Mouse (Mus musculus) midbrain, embryonic 16.5 days (tissue): Measurements from ENCODE around the gene Cck. TPM values are rescaled to one million over a fixed set of nuclear protein-coding genes. Genes with fewer than 3 reads are reported as not detected.

ENCODE experiments used
- ATAC-seq: fragments of 200-750 bp; cut with Nextera tagmentation; 2 replicates; pipeline ENCODE4 v1.8.0; 2017; ENCODE audit warnings: moderate TSS enrichment
- H3K27ac ChIP-seq: fragments of 300-500 bp; sonication (generic); 2 replicates; pipeline ENCODE4 v1.5.1; 2014; ENCODE audit warnings: mild to moderate bottlenecking, low read length, mixed read lengths
- H3K27me3 ChIP-seq: fragments of 300-500 bp; sonication (generic); 2 replicates; pipeline ENCODE4 v1.6.1; 2014; ENCODE audit warnings: low read depth, low read length, mixed read lengths; ENCODE audit not compliant: control insufficient read depth, insufficient read depth
- H3K36me3 ChIP-seq: fragments of 300-500 bp; sonication (generic); 2 replicates; pipeline ENCODE4 v1.6.1; 2014; ENCODE audit warnings: mild to moderate bottlenecking, low read length, moderate library complexity, mixed read lengths; ENCODE audit not compliant: control insufficient read depth, insufficient read depth
- H3K4me1 ChIP-seq: fragments of 300-500 bp; sonication (generic); 2 replicates; pipeline ENCODE4 v1.6.1; 2014; ENCODE audit warnings: mild to moderate bottlenecking, low read length, mixed read lengths; ENCODE audit not compliant: control insufficient read depth, insufficient read depth
- H3K4me2 ChIP-seq: fragments of 300-500 bp; sonication (generic); 2 replicates; pipeline ENCODE4 v1.6.1; 2014; ENCODE audit warnings: mild to moderate bottlenecking, low read length, mixed read lengths
- H3K4me3 ChIP-seq: fragments of 300-500 bp; sonication (generic); 2 replicates; pipeline ENCODE4 v1.5.1; 2014; ENCODE audit warnings: low read depth, mild to moderate bottlenecking, low read length, moderate library complexity, mixed read lengths
- H3K9ac ChIP-seq: fragments of 300-500 bp; sonication (generic); 2 replicates; pipeline ENCODE4 v1.6.1; 2014; ENCODE audit warnings: low read depth, low read length, mixed read lengths
- H3K9me3 ChIP-seq: fragments of 300-500 bp; sonication (generic); replicated peaks from 2 replicates; pipeline ENCODE4 v1.6.1; 2014; ENCODE audit warnings: mild to moderate bottlenecking, low read length, mixed read lengths; ENCODE audit not compliant: control insufficient read depth, poor library complexity, severe bottlenecking
- WGBS: fragments of 180-500 bp; shearing (Covaris S2); extraction: QIAGEN DNeasy Blood & Tissue Kit; methylation state at CpG from one replicate; pipeline ENCODE4 v1.1.7; 2014; 5-methylcytosine and 5-hydroxymethylcytosine counted together
- polyA plus RNA-seq: library from polyadenylated mRNA; unstranded; fragments of >200 nt; fragmentation: Nextera tagmentation; extraction: Ambion mirVana; gene quantifications from 2 replicates; pipeline ENCODE4 v1.2.1, GENCODE M21; 2015

Cck gene
- polyA plus RNA-seq, 1 experiment from 2014 or later = 41.5 TPM

DNA sequence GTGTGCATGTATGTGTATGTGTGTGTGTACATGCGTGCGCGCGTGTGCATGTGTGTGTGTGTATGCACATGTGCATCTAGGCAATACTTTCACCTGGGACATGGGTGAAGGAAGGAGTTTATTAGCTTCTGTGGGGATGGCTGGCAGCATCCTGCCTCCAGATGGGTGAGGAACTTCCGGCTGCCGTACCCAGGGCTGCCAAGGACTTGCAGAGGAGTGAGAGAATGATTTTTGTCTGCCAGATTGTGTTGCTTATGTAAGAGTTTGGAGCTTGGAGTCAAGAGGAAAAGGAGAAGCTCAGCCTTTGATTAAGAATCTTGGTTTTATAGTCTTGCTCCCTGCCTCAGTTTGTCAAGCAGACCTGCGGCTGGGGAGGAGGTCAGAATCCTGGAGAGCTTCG lies 9.9 kb upstream of the Cck start:
- Histone ChIP-seq H3K27me3 (no peaks in the 10 kb centered on the region), H3K4me1 (no peaks in the 10 kb centered on the region), H3K4me2 (no peak overlapping the region), H3K9ac (no peak overlapping the region), H3K4me3 (no peak overlapping the region), H3K9me3 (no peaks in the 10 kb centered on the region), H3K36me3 (no peaks in the 10 kb centered on the region), H3K27ac (no peak overlapping the region)
- 93% methylated on average over 8 of the region's 8 CpGs for WGBS
- no peak for ATAC-seq

DNA sequence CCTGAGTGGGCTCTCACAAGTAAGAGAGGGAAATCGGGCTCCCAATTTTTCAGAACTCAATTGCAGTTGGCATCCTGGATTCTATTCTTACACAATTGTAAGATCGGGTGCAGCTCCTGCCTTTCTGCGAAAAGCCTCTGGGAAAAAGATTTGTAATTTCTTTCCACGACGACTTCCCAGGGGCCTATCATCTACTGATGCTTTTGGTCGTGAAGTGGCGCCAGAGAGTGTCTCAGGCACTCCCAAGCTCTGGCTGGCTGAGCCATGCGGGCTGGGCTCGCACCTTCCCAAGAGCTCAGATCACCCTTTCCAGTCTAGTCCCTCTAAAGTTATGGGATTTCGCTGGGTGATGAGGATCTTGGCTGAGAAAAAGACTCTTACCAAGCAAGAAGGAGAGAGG lies 608 bp upstream of the Cck start:
- H3K27ac ChIP-seq = no peak overlapping the region
- H3K36me3 ChIP-seq = no peaks in the 10 kb centered on the region
- H3K9me3 ChIP-seq = no peaks in the 10 kb centered on the region
- no peak overlapping the region for H3K9ac ChIP-seq
- ATAC-seq = no peak
- 31% methylated on average over 10 of the region's 10 CpGs for WGBS
- H3K27me3 ChIP-seq = peaks cover 44% of the 10 kb centered on the region
- no peak overlapping the region for H3K4me3 ChIP-seq
- peaks cover 11% of the 10 kb centered on the region for H3K4me1 ChIP-seq
- peak overlapping the region; percentile 17; the same call in 1 of the 2 replicates for H3K4me2 ChIP-seq

DNA sequence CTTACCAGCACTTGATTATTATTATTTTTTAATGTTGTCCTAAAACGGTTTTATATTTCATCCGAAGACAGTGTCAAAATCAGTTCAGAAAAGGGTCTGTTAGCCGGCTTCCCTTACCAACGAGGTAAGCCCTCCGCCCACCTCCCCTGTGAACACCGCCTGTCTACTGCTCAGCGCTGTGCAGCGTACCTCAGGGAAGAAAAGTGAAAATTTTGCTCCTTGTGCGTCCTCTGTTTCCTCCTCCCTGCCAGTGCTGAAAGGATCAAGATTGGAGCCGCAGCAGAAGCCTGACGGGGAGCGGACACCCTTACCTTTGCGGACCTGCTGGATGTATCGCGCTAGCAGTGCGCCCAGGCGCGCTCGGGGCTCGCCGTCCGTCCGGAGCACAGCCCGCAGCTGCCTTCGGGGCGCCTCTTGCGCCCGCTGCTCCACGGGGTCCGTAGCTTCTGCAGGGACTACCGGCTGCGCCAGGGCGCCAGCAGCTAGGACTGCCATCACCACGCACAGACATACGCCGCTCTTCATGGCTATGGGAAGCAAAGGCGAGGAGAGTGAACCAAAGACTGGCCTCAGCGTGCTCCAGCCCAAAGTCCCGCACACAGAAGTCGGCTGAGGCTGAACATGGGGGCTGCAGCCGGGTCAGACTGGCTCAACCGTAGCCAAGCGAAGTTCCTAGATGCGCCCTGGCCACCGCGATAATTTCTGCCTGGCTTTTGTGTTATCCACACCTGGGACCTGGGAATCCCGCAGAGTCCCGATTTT lies 1.3 kb downstream of the Cck start:
- H3K27me3 ChIP-seq = peaks cover 44% of the 10 kb centered on the region
- 3% methylated on average over 48 of the region's 48 CpGs for WGBS
- H3K27ac ChIP-seq = no peak overlapping the region
- peak overlapping the region; percentile 58 for H3K9ac ChIP-seq
- no peaks in the 10 kb centered on the region for H3K9me3 ChIP-seq
- ATAC-seq = peak; percentile 32; the same call in 1 of the 2 replicates
- H3K36me3 ChIP-seq = no peaks in the 10 kb centered on the region
- H3K4me2 ChIP-seq = peak overlapping the region; percentile 74
- H3K4me1 ChIP-seq = peaks cover 11% of the 10 kb centered on the region
- peak overlapping the region; percentile 41 for H3K4me3 ChIP-seq

DNA sequence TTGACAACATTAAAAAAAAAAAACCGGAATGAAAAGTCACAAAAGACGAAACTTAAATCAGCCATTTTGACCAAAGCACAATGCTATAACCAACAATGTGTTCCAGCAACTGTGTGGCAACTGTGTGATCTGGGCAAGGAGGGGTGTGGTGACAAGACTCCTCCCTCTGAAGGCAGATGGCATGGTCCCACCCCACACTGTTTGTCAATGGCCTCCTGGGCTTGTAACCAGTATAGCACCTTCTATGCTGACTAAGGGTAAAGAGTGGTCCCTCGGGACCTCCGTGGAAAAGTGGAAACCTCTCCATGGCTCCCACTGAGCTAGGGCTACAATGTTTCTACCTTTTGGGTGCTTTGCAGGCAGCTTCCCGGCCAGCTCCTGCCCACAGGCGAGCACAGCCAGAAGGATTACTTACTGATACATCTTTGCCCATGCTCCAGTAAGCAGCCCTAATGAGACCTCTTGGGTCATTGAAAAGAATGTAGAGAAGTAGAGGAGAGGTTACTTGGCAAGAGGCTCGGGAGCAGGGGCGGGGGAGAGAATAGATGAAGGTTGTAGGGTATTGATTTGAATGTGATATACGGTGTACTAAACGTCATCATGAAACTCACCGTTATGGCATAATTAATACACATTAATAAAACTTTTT lies 3.8 kb downstream of the Cck start:
- Histone ChIP-seq H3K9me3 (0 out of 2 replicates have a peak, but pooled peaks cover 2% of the 10 kb centered on the region), H3K4me3 (no peak overlapping the region), H3K9ac (no peak overlapping the region), H3K27me3 (peaks cover 36% of the 10 kb centered on the region), H3K4me1 (peaks cover 11% of the 10 kb centered on the region), H3K27ac (no peak overlapping the region), H3K36me3 (no peaks in the 10 kb centered on the region), H3K4me2 (no peak overlapping the region)
- 64% methylated on average over 11 of the region's 11 CpGs for WGBS
- no peak for ATAC-seq

DNA sequence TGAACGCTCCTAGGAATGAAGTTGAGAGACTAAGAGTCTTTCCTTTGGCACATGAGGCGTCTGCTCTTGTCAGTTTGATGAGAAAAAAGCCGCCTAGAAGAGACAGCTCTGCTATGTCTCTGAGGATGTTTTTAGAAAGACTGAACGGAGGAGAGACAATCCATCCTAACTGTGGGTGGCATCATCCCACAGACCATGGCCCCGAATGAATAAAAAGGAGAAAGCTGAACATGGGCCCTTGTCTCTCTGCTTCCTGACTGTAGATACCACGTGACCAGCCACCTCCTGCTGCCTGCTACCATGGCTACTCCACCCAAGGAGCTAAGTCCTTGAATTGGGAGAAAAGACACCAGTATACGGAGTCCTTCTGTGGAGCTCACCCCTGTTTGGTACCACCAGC lies 8.3 kb downstream of the Cck start:
- Histone ChIP-seq H3K4me2 (no peak overlapping the region), H3K9ac (no peak overlapping the region), H3K4me1 (no peaks in the 10 kb centered on the region), H3K36me3 (no peaks in the 10 kb centered on the region), H3K4me3 (no peak overlapping the region), H3K27ac (no peak overlapping the region), H3K27me3 (peaks cover 4% of the 10 kb centered on the region; the same call in 1 of the 2 replicates), H3K9me3 (0 out of 2 replicates have a peak, but pooled peaks cover 2% of the 10 kb centered on the region)
- 67% methylated on average over 7 of the region's 7 CpGs for WGBS
- ATAC-seq = no peak

DNA sequence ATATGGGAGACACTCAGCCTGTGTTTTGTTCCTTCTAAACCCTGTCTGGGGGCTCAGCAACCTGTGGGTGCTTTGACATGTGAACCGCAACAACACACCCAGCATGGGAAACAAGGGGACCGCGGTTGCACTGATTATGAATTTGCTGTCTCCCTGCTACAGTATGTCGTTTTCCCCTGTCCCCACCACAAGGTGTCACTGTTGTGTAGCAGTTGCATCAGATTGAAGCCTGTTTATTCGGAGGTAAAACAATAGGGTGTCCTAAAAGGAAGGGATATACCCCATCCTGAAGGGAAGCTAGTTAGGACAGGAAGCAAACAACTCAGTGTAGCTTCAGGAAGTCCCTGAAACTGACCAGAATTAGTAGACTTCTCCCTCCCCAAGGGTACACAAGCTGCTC lies 16.0 kb downstream of the Cck start:
- H3K4me2 ChIP-seq = no peak overlapping the region
- no peak overlapping the region for H3K9ac ChIP-seq
- no peak overlapping the region for H3K27ac ChIP-seq
- no peaks in the 10 kb centered on the region; the same call in 1 of the 2 replicates for H3K36me3 ChIP-seq
- 18% methylated on average over 5 of the region's 5 CpGs for WGBS
- peak; percentile 25; the same call in 1 of the 2 replicates for ATAC-seq
- no peaks in the 10 kb centered on the region for H3K9me3 ChIP-seq
- no peaks in the 10 kb centered on the region for H3K4me1 ChIP-seq
- no peak overlapping the region for H3K4me3 ChIP-seq
- H3K27me3 ChIP-seq = no peaks in the 10 kb centered on the region

DNA sequence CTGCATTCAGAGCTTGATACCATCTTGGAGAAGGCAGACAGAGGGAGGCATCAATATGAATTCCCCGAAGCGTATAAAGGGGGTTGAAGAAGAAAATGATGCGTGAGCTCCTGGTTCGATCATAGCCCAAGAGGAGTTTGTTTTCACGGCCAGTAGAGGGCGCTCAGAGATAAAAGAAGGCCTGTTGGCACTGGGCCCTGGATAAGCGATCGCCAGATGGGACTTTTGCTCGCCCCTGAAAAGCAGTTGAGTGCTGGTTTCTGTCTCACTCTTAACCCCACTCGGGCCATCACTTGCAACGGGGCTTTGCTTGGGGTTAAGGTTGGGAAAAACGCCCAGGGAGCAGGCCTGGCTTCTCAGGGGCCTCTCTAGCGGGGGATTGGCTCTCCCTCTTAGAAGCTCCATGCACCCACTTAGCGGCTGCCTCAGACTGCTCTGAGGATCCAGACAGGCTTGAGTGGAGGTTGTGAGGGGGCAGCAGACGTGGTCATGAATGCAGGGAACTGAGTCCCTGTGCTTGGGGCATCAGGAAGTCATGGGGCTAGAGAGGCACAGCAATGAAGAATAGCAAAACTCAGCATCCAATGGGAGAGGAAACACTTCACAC lies 18.1 kb downstream of the Cck start:
- no peaks in the 10 kb centered on the region for H3K4me1 ChIP-seq
- H3K27ac ChIP-seq = no peak overlapping the region
- peaks cover 7% of the 10 kb centered on the region for H3K36me3 ChIP-seq
- H3K9ac ChIP-seq = 0 out of 2 replicates have a peak overlapping the region, but pooled peaks have one; percentile 49
- peak; percentile 56 for ATAC-seq
- 12% methylated on average over 15 of the region's 15 CpGs for WGBS
- H3K27me3 ChIP-seq = no peaks in the 10 kb centered on the region
- peak overlapping the region; percentile 36; the same call in 1 of the 2 replicates for H3K4me2 ChIP-seq
- no peaks in the 10 kb centered on the region for H3K9me3 ChIP-seq
- H3K4me3 ChIP-seq = no peak overlapping the region

DNA sequence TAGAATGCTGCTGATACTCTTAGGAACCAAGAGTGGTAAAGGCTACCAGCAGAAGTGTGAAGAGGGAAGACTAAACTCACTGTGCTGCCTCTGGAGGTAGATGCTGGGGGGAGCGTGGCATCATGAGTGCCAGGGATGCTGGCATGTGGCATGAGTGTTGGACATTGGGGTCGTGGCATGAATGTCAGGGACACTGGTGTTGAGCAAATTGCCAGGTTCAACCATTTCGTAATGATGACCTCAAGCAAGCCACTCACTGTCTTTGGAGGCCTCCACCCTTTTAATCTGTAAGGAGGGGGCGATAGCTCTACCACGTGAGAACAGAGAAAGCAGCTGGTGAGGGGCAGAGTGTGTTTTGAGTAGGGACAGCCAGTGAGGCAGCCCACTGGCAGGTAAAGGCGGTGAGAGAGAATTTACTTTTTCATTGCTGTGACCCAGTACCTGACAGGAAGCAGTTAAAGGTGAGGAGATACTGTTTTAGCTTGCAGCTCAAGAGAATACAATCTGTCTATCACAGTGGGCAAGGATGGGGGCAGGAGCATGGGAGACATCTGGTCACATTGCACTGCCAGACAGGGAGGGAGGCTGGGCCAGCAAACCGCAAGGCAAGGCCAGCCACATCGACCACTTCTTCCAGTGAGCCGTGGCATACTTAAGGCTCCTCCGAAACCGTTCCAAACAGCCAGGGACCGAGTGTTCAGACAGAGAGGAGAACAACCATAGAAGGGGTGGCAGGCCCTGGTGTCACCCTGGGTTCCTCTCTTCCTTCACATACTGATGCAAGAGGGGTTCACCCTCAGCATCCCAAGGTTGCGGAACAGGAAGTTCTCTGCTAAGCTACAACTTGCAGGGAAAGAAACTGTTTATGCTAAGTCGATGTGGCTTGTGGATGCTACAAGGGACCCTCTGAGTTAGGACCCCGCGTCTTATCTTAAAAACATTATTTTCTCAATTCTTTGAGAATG lies 19.7 kb downstream of the Cck start:
- H3K4me3 ChIP-seq = no peak overlapping the region
- ATAC-seq = no peak
- peaks cover 14% of the 10 kb centered on the region for H3K36me3 ChIP-seq
- H3K9ac ChIP-seq = no peak overlapping the region
- no peak overlapping the region for H3K4me2 ChIP-seq
- WGBS = 82% methylated on average over 16 of the region's 16 CpGs
- H3K27ac ChIP-seq = no peak overlapping the region
- no peaks in the 10 kb centered on the region for H3K9me3 ChIP-seq
- no peaks in the 10 kb centered on the region for H3K4me1 ChIP-seq
- H3K27me3 ChIP-seq = no peaks in the 10 kb centered on the region
